Mouse (Mus musculus) spleen, adult 10 weeks (tissue): ENCODE measurements around the gene Mtnr1a. TPM values are rescaled to one million over a fixed set of nuclear protein-coding genes. Genes with fewer than 3 reads are reported as not detected.

Source experiments
- polyA plus RNA-seq: library from polyadenylated mRNA; stranded (reverse); fragments of 350-450 nt; fragmentation: Illumina TruSeq; extraction: RNeasy Lipid Tissue Mini Kit (QIAGEN cat#74804); gene quantifications from one replicate; pipeline ENCODE4 v1.2.3, GENCODE M21; 2015; ENCODE audit warnings: low replicate concordance; ENCODE audit not compliant: insufficient read depth

Gene Mtnr1a
- polyA plus RNA-seq, result not detected

GRCm38 (mm10) chr8:45068759-45069386 is at the start of gene Mtnr1a:
Gene Mtnr1a (plus strand): TSS chr8:45069137.

Other genes starting within 250 kb of the Mtnr1a start
- 2.9 TPM for gene Fat1, start 133.7 kb upstream of the Mtnr1a start, polyA plus RNA-seq
- not detected for gene F11, start 192.9 kb downstream of the Mtnr1a start, polyA plus RNA-seq
- 0.17 TPM for gene Klkb1, start 225.7 kb downstream of the Mtnr1a start, polyA plus RNA-seq
- gene Gm45753, start 239.3 kb downstream of the Mtnr1a start, polyA plus RNA-seq, result not detected